Mouse (Mus musculus) kidney, postnatal 0 days (tissue): Measurements from ENCODE around the gene Galnt2. TPM values are rescaled to one million over a fixed set of nuclear protein-coding genes. Genes with fewer than 3 reads are reported as not detected.

Source experiments
- ATAC-seq: fragments of 200-750 bp; cut with Nextera tagmentation; replicated peaks from 2 replicates; pipeline ENCODE4 v1.8.0; 2017; ENCODE audit warnings: low read depth, moderate number of reproducible peaks, moderate TSS enrichment, moderate library complexity; ENCODE audit not compliant: low FRiP score
- DNase-seq: peaks from one replicate; pipeline ENCODE4 v3.0.0-alpha.2; 2016; ENCODE audit warnings: low spot score
- H3K27ac ChIP-seq: fragments of 300-500 bp; sonication (generic); 2 replicates; pipeline ENCODE4 v1.5.1; 2014; ENCODE audit warnings: mild to moderate bottlenecking
- H3K27me3 ChIP-seq: fragments of 300-500 bp; sonication (generic); 2 replicates; pipeline ENCODE4 v1.6.1; 2014; ENCODE audit warnings: low read length, mixed read lengths; ENCODE audit not compliant: insufficient read depth
- H3K36me3 ChIP-seq: fragments of 300-500 bp; sonication (generic); 2 replicates; pipeline ENCODE4 v1.6.1; 2014; ENCODE audit warnings: low read length, mixed read lengths; ENCODE audit not compliant: insufficient read depth
- H3K4me1 ChIP-seq: fragments of 300-500 bp; sonication (generic); replicated peaks from 2 replicates; pipeline ENCODE4 v1.6.1; 2014; ENCODE audit warnings: antibody characterized with exemption, low read length, mixed read lengths; ENCODE audit not compliant: insufficient read depth
- H3K4me2 ChIP-seq: fragments of 300-500 bp; sonication (generic); 2 replicates; pipeline ENCODE4 v1.6.1; 2014; ENCODE audit warnings: mild to moderate bottlenecking, low read length, moderate library complexity, mixed read lengths
- H3K4me3 ChIP-seq: fragments of 300-500 bp; sonication (generic); replicated peaks from 2 replicates; pipeline ENCODE4 v1.5.1; 2014; ENCODE audit warnings: low read depth, low read length
- H3K9ac ChIP-seq: fragments of 300-500 bp; sonication (generic); 2 replicates; pipeline ENCODE4 v1.6.1; 2014; ENCODE audit warnings: low read depth, low read length
- H3K9me3 ChIP-seq: fragments of 300-500 bp; sonication (generic); replicated peaks from 2 replicates; pipeline ENCODE4 v1.6.1; 2016; ENCODE audit warnings: low read length, inconsistent platforms, mixed read lengths
- CTCF ChIP-seq: IDR thresholded peaks from 2 replicates; pipeline ENCODE4 v1.5.1; 2016; ENCODE audit warnings: antibody characterized with exemption, low read depth, mild to moderate bottlenecking, moderate library complexity
- WGBS: fragments of 180-500 bp; shearing (Covaris S2); extraction: QIAGEN DNeasy Blood & Tissue Kit; methylation state at CpG from one replicate; pipeline ENCODE4 v1.1.7; 2014; 5-methylcytosine and 5-hydroxymethylcytosine counted together
- polyA plus RNA-seq: library from polyadenylated mRNA; unstranded; fragments of >200 nt; fragmentation: Nextera tagmentation; extraction: Ambion mirVana; gene quantifications from 2 replicates; pipeline ENCODE4 v1.2.1, GENCODE M21; 2015

The Galnt2 gene
- polyA plus RNA-seq, 1 experiment from 2014 or later = 60.3 TPM

GRCm38 (mm10) chr8:124379289-124379688, 148.1 kb downstream of the Galnt2 start:
- H3K36me3 ChIP-seq = no peaks in the 10 kb centered on the region
- no peak overlapping the region for H3K9ac ChIP-seq
- no peaks in the 10 kb centered on the region for H3K4me1 ChIP-seq
- WGBS = 69% methylated on average over 6 of the region's 6 CpGs
- no peak for ATAC-seq
- H3K27me3 ChIP-seq = no peaks in the 10 kb centered on the region
- H3K9me3 ChIP-seq = no peaks in the 10 kb centered on the region
- no peak for DNase-seq
- peak; percentile 33; the same call in 1 of the 2 replicates for TF ChIP-seq CTCF
- no peak overlapping the region for H3K4me3 ChIP-seq
- H3K27ac ChIP-seq = no peak overlapping the region
- H3K4me2 ChIP-seq = no peak overlapping the region

- Histone ChIP-seq H3K9ac (no peak overlapping the region), H3K27ac (no peak overlapping the region), H3K9me3 (no peaks in the 10 kb centered on the region), H3K4me2 (no peak overlapping the region), H3K4me1 (no peaks in the 10 kb centered on the region), H3K4me3 (no peak overlapping the region), H3K27me3 (no peaks in the 10 kb centered on the region), H3K36me3 (no peaks in the 10 kb centered on the region)
- TF ChIP-seq CTCF = no peak
- no peak for DNase-seq
- ATAC-seq = no peak
- WGBS = 68% methylated on average over 10 of the region's 10 CpGs
Observed at GRCm38 (mm10) chr8:124382235-124382634, 151.0 kb downstream of the Galnt2 start.

- WGBS = 92% methylated on average over 19 of the region's 19 CpGs
- H3K36me3 ChIP-seq = no peaks in the 10 kb centered on the region
- H3K4me3 ChIP-seq = no peak overlapping the region
- no peak overlapping the region for H3K9ac ChIP-seq
- DNase-seq = no peak
- no peaks in the 10 kb centered on the region for H3K9me3 ChIP-seq
- no peak overlapping the region for H3K27ac ChIP-seq
- ATAC-seq = no peak
- H3K4me2 ChIP-seq = no peak overlapping the region
- TF ChIP-seq CTCF = no peak
- H3K27me3 ChIP-seq = no peaks in the 10 kb centered on the region
- no peaks in the 10 kb centered on the region for H3K4me1 ChIP-seq
Observed at GRCm38 (mm10) chr8:124384336-124384735, 153.1 kb downstream of the Galnt2 start.

- WGBS = 82% methylated on average over 23 of the region's 23 CpGs
- no peak for TF ChIP-seq CTCF
- Histone ChIP-seq H3K27ac (no peak overlapping the region), H3K4me1 (no peaks in the 10 kb centered on the region), H3K9ac (no peak overlapping the region), H3K36me3 (no peaks in the 10 kb centered on the region), H3K4me3 (no peak overlapping the region), H3K27me3 (no peaks in the 10 kb centered on the region), H3K4me2 (no peak overlapping the region), H3K9me3 (no peaks in the 10 kb centered on the region)
- DNase-seq (no peak), ATAC-seq (no peak)
Observed at GRCm38 (mm10) chr8:124386225-124386899, 155.2 kb downstream of the Galnt2 start.

- 80% methylated on average over 11 of the region's 11 CpGs for WGBS
- Histone ChIP-seq H3K9me3 (no peaks in the 10 kb centered on the region), H3K4me3 (no peak overlapping the region), H3K4me1 (no peaks in the 10 kb centered on the region), H3K4me2 (no peak overlapping the region), H3K27ac (no peak overlapping the region), H3K36me3 (no peaks in the 10 kb centered on the region), H3K9ac (no peak overlapping the region), H3K27me3 (no peaks in the 10 kb centered on the region)
- ATAC-seq (no peak), DNase-seq (no peak)
- TF ChIP-seq CTCF = no peak
Observed at GRCm38 (mm10) chr8:124389495-124389894, 158.3 kb downstream of the Galnt2 start.

GRCm38 (mm10) chr8:124391191-124391590, 160.0 kb downstream of the Galnt2 start:
- Histone ChIP-seq H3K4me2 (no peak overlapping the region), H3K27me3 (no peaks in the 10 kb centered on the region), H3K9ac (no peak overlapping the region), H3K27ac (no peak overlapping the region), H3K4me1 (no peaks in the 10 kb centered on the region), H3K9me3 (no peaks in the 10 kb centered on the region), H3K4me3 (no peak overlapping the region), H3K36me3 (no peaks in the 10 kb centered on the region)
- DNase-seq (no peak), ATAC-seq (no peak)
- no peak for TF ChIP-seq CTCF
- 83% methylated on average over 7 of the region's 7 CpGs for WGBS
